Mouse (Mus musculus) spleen, adult 2 months (tissue): ENCODE data around the gene Cep170. TPM values are rescaled to one million over a fixed set of nuclear protein-coding genes. Genes with fewer than 3 reads are reported as not detected.

Source experiments
- DNase-seq, 2 experiments: peaks; one replicate each; pipeline versions ENCODE4 v3.0.0 to v3.0.0-alpha.2; 2012 to 2021; ENCODE audit warnings: low spot score in 2 of 2, low read depth in 1 of 2
- H3K27ac ChIP-seq: fragments of 200-500 bp; 2 replicates; pipeline ENCODE4 v1.5.1; 2012; ENCODE audit warnings: low read length, inconsistent platforms; ENCODE audit not compliant: insufficient read depth
- H3K27me3 ChIP-seq: fragments of 200-500 bp; 2 replicates; pipeline ENCODE4 v1.6.1; 2012; ENCODE audit warnings: mild to moderate bottlenecking, moderate library complexity, low read length, inconsistent platforms; ENCODE audit not compliant: control insufficient read depth, insufficient read depth
- H3K36me3 ChIP-seq: fragments of 200-500 bp; 2 replicates; pipeline ENCODE4 v1.6.1; 2012; ENCODE audit warnings: mild to moderate bottlenecking, low read length, inconsistent platforms; ENCODE audit not compliant: control insufficient read depth, insufficient read depth
- H3K4me1 ChIP-seq: fragments of 200-500 bp; 2 replicates; pipeline ENCODE4 v1.6.1; 2011; ENCODE audit warnings: inconsistent platforms; ENCODE audit not compliant: control insufficient read depth, insufficient read depth, insufficient read length
- H3K4me3 ChIP-seq: fragments of 200-500 bp; 2 replicates; pipeline ENCODE4 v1.5.1; 2011; ENCODE audit warnings: mild to moderate bottlenecking, inconsistent platforms; ENCODE audit not compliant: insufficient read depth, insufficient read length; ENCODE audit errors: extremely low read depth
- CTCF ChIP-seq: fragments of 200-500 bp; IDR thresholded peaks from 2 replicates; pipeline ENCODE4 v1.5.1; 2011; ENCODE audit warnings: mild to moderate bottlenecking, inconsistent platforms; ENCODE audit not compliant: insufficient read depth, insufficient read length, insufficient replicate concordance; ENCODE audit errors: extremely low read depth
- POLR2A ChIP-seq: fragments of 200-500 bp; IDR thresholded peaks from 2 replicates; pipeline ENCODE4 v1.6.1; 2011; ENCODE audit warnings: low read depth, low read length, inconsistent platforms
- WGBS: fragments of 180-500 bp; shearing (Covaris S2); methylation state at CpG from one replicate; pipeline ENCODE4 v1.1.7; 2018; 5-methylcytosine and 5-hydroxymethylcytosine counted together
- polyA plus RNA-seq: library from polyadenylated mRNA; depleted of rRNA; stranded (reverse); fragments of >200 nt; gene quantifications from 2 replicates; pipeline ENCODE4 v1.2.3, GENCODE M21; 2012

The Cep170 gene
- polyA plus RNA-seq, 1 experiment, result 4.8 TPM

DNA sequence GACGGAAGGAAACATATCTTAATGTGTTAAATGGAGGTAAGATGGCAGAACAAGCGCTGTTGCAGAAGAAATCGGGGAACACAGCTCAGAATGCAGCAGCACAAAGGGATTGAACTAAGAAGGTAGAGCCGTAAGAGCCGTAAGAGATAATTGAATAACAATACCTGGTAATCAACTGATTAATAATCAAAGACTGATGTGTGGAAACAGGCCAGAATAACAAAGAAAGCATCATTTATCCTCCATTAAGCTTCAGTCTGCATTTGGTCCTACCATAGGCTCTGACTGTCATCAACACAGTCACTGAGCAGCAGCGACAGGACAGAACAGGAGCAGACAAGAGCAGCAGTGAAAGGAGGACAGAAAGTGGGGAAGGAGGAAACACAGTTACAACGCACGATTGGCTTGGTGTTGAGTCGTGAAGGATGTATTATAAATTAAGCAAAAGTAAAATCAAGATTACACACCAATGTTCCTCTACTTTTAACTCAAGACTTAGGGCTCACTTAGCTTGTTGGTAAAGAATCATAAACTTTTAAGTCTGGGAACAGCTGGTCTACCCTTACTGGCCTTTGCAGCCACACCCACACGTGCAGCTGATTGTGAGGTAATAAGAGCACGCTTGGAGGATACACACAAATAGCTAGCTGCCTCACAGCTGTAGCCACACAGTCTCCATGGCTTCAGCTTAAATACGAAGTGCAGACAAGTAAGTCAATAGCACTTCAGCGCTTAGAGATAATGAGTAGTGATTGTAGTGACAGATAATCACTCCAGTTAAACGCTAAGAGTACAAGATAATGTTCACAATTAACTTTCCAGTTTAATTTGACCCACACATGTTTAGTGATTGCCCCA, 59.8 kb downstream of the Cep170 start:
- Histone ChIP-seq H3K4me1 (no peaks in the 10 kb centered on the region), H3K4me3 (no peak overlapping the region), H3K27ac (no peak overlapping the region), H3K27me3 (no peaks in the 10 kb centered on the region), H3K36me3 (peaks cover 8% of the 10 kb centered on the region)
- TF ChIP-seq CTCF (no peak), POLR2A (no peak)
- no peak for DNase-seq
- WGBS, result 89% methylated on average over 14 of the region's 14 CpGs

DNA sequence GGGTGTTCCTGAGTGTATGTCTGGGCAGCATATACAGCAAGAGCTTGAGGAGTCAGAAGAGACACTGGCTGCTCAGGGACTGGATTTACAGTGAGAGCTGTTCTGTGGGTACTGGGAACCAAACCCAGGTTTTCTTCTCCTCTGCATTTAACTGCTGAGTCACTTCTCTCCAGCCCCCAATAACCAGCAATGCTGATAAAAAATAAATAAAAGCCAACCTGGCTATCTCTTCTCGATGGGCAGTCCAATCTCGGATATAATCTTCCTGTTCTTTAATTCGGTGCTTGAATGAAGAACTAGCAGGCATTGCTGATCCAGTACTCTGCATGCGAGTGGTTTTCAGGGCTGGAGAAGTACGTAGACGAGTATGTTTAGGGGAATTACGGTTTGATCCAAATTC, 64.2 kb downstream of the Cep170 start:
- Histone ChIP-seq H3K4me1 (no peaks in the 10 kb centered on the region), H3K4me3 (no peak overlapping the region), H3K27me3 (no peaks in the 10 kb centered on the region), H3K27ac (no peak overlapping the region), H3K36me3 (peaks cover 5% of the 10 kb centered on the region)
- 91% methylated on average over 7 of the region's 7 CpGs for WGBS
- TF ChIP-seq CTCF (no peak), POLR2A (no peak)
- DNase-seq, result no peak

DNA sequence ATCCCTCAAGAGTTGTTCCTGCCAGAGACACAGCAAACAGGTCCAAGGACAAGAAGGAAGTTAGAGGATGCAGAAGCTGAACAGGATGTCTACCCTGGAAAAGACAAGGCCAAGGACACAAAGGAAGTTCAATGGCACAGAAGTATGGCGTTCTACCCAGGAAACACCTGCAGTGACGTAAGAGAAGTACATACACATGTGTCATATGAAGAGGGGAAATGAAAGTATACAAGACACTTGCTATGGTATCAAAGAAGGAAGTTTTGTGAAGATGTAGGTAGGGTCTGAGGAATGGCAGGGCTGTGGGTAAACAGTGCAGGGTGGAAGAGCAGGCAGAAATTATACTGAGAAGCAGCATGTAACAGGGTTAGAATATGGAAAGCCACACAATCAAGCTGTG, 81.0 kb downstream of the Cep170 start:
- TF ChIP-seq CTCF, result no peak
- no peak for TF ChIP-seq POLR2A
- no peaks in the 10 kb centered on the region for H3K27me3 ChIP-seq
- 28% methylated on average over 2 of the region's 2 CpGs for WGBS
- H3K36me3 ChIP-seq, result peaks cover 11% of the 10 kb centered on the region
- DNase-seq, result peak; percentile 35 to 80
- peak overlapping the region; percentile 34; the same call in 1 of the 2 replicates for H3K27ac ChIP-seq
- H3K4me3 ChIP-seq, result no peak overlapping the region
- H3K4me1 ChIP-seq, result peaks cover 7% of the 10 kb centered on the region

DNA sequence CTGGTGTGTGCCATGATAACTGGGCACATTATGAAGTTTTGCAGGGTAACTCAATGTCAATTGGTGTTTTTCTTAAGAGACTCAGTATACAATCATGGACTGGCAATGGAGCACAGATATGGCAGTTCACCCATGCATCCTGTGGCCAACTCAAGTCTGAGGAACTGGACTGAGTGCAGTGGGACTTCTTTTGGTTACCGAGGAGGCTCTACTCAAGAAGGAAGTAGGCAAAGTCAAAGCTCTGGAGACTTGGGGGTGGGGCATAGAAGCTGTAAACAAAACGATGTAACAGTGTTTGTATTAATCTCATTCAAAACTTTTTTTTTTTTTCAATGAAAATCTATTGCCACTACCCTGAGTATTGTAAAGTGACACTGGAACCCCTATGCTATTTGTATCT, 83.3 kb downstream of the Cep170 start:
- no peak for TF ChIP-seq POLR2A
- TF ChIP-seq CTCF, result no peak
- Histone ChIP-seq H3K27ac (peak overlapping the region; percentile 59; the same call in 1 of the 2 replicates), H3K4me3 (no peak overlapping the region), H3K4me1 (peaks cover 7% of the 10 kb centered on the region), H3K27me3 (no peaks in the 10 kb centered on the region), H3K36me3 (peaks cover 6% of the 10 kb centered on the region)
- peak; percentile 28 to 50 for DNase-seq
- 29% methylated on average over 2 of the region's 2 CpGs for WGBS

DNA sequence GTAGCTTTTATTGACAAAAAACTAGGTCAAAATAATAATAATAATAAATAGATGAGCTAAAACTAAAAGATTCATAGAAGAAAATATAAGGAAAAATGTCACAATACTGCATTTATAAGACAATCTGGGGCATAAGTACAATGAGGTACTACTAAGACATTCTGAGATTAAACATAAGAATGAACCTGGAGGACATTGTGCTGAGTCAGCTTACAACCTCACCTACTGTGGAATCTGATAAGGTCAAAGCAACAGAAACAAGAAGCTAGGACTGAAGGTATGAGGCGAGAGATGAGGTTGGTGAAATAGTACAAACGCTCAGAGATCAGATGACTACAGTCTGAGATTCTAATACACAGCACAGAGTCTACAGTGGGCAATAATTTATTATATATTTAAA, 86.5 kb downstream of the Cep170 start:
- 84% methylated on average over 2 of the region's 2 CpGs for WGBS
- H3K4me3 ChIP-seq, result no peak overlapping the region
- no peak for DNase-seq
- no peaks in the 10 kb centered on the region for H3K27me3 ChIP-seq
- no peak for TF ChIP-seq CTCF
- TF ChIP-seq POLR2A, result no peak
- no peak overlapping the region for H3K27ac ChIP-seq
- H3K4me1 ChIP-seq, result peaks cover 7% of the 10 kb centered on the region
- no peaks in the 10 kb centered on the region for H3K36me3 ChIP-seq

DNA sequence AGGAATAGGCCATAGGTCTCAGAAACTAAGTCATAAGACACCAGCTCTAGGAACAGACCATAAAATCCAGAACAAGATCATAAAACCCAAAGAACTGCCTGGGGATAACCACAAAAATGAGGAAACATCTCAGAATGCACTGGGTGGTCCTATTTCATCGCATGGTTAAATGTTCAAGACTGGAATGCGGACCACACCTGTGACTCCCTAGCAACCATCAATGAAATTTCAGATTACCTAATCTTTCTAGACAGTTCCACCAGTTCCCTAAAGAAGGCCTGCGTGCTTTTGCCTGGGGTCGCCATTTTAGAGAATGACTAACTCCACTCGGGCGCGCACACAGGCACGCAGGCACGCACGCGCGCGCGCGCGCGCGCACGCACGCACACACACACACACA, 89.1 kb downstream of the Cep170 start:
- no peak overlapping the region for H3K27ac ChIP-seq
- H3K27me3 ChIP-seq, result no peaks in the 10 kb centered on the region
- no peak overlapping the region for H3K4me3 ChIP-seq
- 97% methylated on average over 20 of the region's 20 CpGs for WGBS
- no peaks in the 10 kb centered on the region for H3K4me1 ChIP-seq
- DNase-seq, result no peak
- H3K36me3 ChIP-seq, result no peaks in the 10 kb centered on the region
- TF ChIP-seq POLR2A, result no peak
- TF ChIP-seq CTCF, result no peak

DNA sequence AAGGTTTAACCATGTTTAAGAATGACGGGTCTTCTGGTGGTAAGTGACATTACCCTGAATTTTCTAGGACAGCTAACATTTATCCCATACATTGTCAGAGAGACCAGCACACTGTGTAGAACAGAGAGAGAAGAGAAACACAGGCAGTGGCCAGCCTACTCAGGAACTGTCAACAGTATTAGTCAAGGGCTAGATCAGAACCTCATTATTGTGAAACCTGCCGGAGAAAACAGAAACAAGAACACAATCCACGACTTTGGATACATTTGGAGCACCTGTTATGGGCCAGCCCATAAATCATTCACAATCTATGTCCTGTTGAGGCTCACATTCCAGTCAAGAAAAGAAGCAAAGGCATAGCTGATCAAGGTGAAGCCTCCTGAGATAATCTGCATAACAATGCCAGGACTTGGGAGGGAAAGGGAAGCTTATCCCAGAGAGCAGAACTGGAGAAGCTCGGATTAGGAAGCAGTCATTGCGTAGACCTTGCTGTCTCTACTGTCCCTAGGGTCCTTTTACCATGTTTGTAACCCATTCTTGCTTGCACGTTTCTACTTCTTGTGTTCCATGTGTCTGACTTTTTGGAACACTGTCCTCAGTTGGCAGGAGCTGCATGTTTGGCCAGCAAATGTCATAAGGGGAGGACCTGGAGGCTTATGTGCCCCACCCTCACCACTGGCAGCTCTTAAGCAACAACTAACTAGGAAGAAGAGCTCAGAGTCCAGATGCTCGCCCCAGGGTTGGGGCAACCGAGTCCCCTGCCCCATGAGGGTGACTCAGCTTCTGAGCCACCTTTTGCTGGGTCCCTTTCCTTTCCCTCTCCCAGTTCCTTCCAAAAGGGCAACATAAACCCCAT, 89.8 kb downstream of the Cep170 start:
- Histone ChIP-seq H3K27ac (no peak overlapping the region), H3K27me3 (no peaks in the 10 kb centered on the region), H3K4me1 (no peaks in the 10 kb centered on the region), H3K4me3 (no peak overlapping the region), H3K36me3 (no peaks in the 10 kb centered on the region)
- DNase-seq, result no peak
- WGBS, result 83% methylated on average over 8 of the region's 8 CpGs
- TF ChIP-seq POLR2A (no peak), CTCF (no peak)
